Mouse (Mus musculus) liver, postnatal 0 days (tissue): ENCODE data around the gene Mpv17l2. TPM values are rescaled to one million over a fixed set of nuclear protein-coding genes. Genes with fewer than 3 reads are reported as not detected.

Experiments used
- ATAC-seq: fragments of 200-750 bp; cut with Nextera tagmentation; 2 replicates; pipeline ENCODE4 v1.8.0; 2017; ENCODE audit warnings: mild to moderate bottlenecking, moderate library complexity
- DNase-seq: peaks from one replicate; pipeline ENCODE4 v3.0.0-alpha.2; 2016
- H3K27ac ChIP-seq: fragments of 300-500 bp; sonication (generic); 2 replicates; pipeline ENCODE4 v1.5.1; 2014; ENCODE audit warnings: antibody characterized with exemption, moderate library complexity, mild to moderate bottlenecking, low read depth
- H3K27me3 ChIP-seq: fragments of 300-500 bp; sonication (generic); 2 replicates; pipeline ENCODE4 v1.6.1; 2014; ENCODE audit warnings: low read length, control low read depth, mixed read lengths; ENCODE audit not compliant: insufficient read depth
- H3K36me3 ChIP-seq: fragments of 300-500 bp; sonication (generic); replicated peaks from 2 replicates; pipeline ENCODE4 v1.6.1; 2014; ENCODE audit warnings: mild to moderate bottlenecking, control low read depth, low read length, moderate library complexity, mixed read lengths; ENCODE audit not compliant: insufficient read depth
- H3K4me1 ChIP-seq: fragments of 300-500 bp; sonication (generic); 2 replicates; pipeline ENCODE4 v1.6.1; 2014; ENCODE audit warnings: antibody characterized with exemption, mild to moderate bottlenecking, control low read depth; ENCODE audit not compliant: insufficient read depth
- H3K4me2 ChIP-seq: fragments of 300-500 bp; sonication (generic); 2 replicates; pipeline ENCODE4 v1.6.1; 2014; ENCODE audit warnings: low read depth, mild to moderate bottlenecking, low read length, moderate library complexity, mixed read lengths
- H3K4me3 ChIP-seq: fragments of 300-500 bp; sonication (generic); 2 replicates; pipeline ENCODE4 v1.5.1; 2014; ENCODE audit warnings: low read depth, low read length
- H3K9ac ChIP-seq: fragments of 300-500 bp; sonication (generic); replicated peaks from 2 replicates; pipeline ENCODE4 v1.6.1; 2014; ENCODE audit warnings: mild to moderate bottlenecking, moderate library complexity
- H3K9me3 ChIP-seq: fragments of 300-500 bp; sonication (generic); 2 replicates; pipeline ENCODE4 v1.6.1; 2016; ENCODE audit warnings: mild to moderate bottlenecking, control low read depth, low read length, mixed read lengths
- CTCF ChIP-seq: sonication (generic); IDR thresholded peaks from 2 replicates; pipeline ENCODE4 v1.5.1; 2016; ENCODE audit warnings: antibody characterized with exemption, low read depth
- EP300 ChIP-seq: IDR thresholded peaks from 2 replicates; pipeline ENCODE4 v1.6.1; 2016; ENCODE audit warnings: antibody characterized with exemption, low read depth, mild to moderate bottlenecking
- WGBS: fragments of 180-500 bp; shearing (Covaris S2); extraction: QIAGEN DNeasy Blood & Tissue Kit; methylation state at CpG from one replicate; pipeline ENCODE4 v1.1.7; 2014; ENCODE audit not compliant: insufficient replicate concordance; 5-methylcytosine and 5-hydroxymethylcytosine counted together
- polyA plus RNA-seq: library from polyadenylated mRNA; unstranded; fragments of >200 nt; fragmentation: Nextera tagmentation; extraction: Ambion mirVana; gene quantifications from 2 replicates; pipeline ENCODE4 v1.2.1, GENCODE M21; 2015

Mpv17l2 gene
- polyA plus RNA-seq, 1 experiment from 2014 or later: 36.3 TPM

DNA sequence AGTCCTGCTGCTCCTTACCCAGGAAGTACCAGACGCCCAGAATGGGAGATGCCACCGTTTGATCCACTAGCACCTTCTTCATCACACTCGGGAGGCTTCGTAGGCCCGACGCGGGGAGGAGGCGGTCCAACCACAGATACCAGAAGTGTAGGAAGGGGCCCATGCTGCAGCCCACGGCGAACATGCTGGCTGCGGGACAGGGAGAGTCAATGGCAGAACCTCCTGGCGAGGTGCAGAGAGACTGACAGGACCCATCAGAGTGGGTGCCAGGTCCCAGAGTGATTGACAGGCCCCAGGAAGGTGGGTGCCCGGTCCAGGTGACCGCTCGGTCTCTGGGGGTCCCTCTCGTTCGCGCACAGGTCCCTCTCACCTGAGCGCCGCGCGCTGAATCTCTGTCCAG lies 396 bp downstream of the Mpv17l2 start:
- DNase-seq (no peak), ATAC-seq (peak; percentile 1; the same call in 1 of the 2 replicates)
- Histone ChIP-seq H3K4me1 (peaks cover 60% of the 10 kb centered on the region), H3K27ac (peak overlapping the region; percentile 89), H3K4me2 (peak overlapping the region; percentile 90), H3K4me3 (peak overlapping the region; percentile 68), H3K9me3 (no peaks in the 10 kb centered on the region), H3K36me3 (peaks cover 11% of the 10 kb centered on the region), H3K27me3 (no peaks in the 10 kb centered on the region), H3K9ac (peak overlapping the region; percentile 77)
- TF ChIP-seq CTCF (no peak), EP300 (no peak)
- WGBS: 1% methylated on average over 22 of the region's 22 CpGs

DNA sequence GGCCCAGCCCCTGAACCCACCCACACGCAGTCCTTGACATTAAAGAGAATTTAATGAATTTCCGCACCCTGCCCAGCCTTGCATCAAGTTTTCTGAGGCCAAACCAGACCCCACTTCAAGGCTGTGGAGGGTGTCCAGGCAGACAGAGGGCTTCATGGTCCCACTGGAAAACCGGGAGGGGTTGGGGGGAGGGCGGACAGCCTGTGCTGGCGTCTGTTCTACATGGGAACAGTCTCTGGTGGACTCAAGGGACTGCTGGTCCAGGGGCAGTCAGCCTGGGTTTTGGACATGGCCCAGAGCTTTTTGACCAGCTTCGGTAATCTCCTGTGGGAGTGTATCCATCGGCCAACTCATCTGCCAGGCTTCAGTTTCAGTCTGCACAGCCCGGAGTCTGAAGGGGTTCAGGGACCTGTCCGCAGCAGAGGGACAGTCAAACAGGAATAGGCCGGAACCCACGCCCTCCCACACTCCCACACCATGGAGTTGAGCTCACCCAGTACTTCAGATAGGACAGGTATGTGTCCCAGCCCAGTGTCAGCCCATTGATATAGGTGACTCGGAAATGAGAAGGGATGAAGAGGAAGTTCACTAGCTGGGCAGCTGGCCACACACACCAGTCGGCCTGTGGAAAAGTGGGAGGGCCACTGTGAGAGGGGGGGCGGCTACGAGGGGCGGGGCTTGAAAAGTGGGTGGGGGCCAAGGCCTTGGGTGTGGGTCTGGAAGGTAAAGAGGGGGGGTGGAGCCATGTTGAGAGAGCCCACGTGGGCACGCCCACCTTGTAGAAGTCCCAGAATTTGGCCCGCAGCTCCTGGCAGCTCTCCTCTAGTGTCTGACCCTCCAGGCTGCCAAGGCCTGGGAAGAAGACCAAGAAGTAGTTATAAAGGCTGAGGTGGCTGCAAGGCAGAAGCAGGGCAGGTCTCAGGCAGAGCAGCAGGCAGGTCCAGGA lies 1.9 kb downstream of the Mpv17l2 start:
- Histone ChIP-seq H3K4me1 (peaks cover 53% of the 10 kb centered on the region), H3K9me3 (no peaks in the 10 kb centered on the region), H3K27ac (no peak overlapping the region), H3K9ac (no peak overlapping the region), H3K4me3 (no peak overlapping the region), H3K36me3 (peaks cover 11% of the 10 kb centered on the region), H3K27me3 (no peaks in the 10 kb centered on the region), H3K4me2 (peak overlapping the region; percentile 90; the same call in 1 of the 2 replicates)
- no peak for TF ChIP-seq EP300
- TF ChIP-seq CTCF: no peak
- WGBS: 71% methylated on average over 19 of the region's 19 CpGs
- DNase-seq (no peak), ATAC-seq (no peak)

DNA sequence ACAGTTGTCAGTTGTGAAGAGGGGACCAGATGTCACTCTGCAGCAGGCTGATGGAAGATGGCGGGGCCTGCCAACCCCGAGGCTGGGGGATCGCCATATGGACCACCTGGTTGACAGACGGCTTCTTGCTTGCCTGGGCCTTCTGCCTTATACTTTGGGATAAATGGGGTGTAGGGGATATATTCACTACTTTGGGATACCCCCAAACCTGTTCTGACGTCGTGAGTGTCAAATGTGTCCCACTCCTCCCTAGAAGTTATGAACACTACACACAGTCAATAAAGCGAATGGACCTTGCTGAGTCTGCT lies 2.5 kb downstream of the Mpv17l2 start:
- Histone ChIP-seq H3K27ac (no peak overlapping the region), H3K4me2 (no peak overlapping the region), H3K9me3 (no peaks in the 10 kb centered on the region), H3K4me1 (peaks cover 54% of the 10 kb centered on the region), H3K9ac (no peak overlapping the region), H3K4me3 (no peak overlapping the region), H3K36me3 (peaks cover 11% of the 10 kb centered on the region), H3K27me3 (no peaks in the 10 kb centered on the region)
- TF ChIP-seq EP300 (no peak), CTCF (no peak)
- ATAC-seq: no peak
- no peak for DNase-seq
- WGBS: 87% methylated on average over 7 of the region's 7 CpGs

DNA sequence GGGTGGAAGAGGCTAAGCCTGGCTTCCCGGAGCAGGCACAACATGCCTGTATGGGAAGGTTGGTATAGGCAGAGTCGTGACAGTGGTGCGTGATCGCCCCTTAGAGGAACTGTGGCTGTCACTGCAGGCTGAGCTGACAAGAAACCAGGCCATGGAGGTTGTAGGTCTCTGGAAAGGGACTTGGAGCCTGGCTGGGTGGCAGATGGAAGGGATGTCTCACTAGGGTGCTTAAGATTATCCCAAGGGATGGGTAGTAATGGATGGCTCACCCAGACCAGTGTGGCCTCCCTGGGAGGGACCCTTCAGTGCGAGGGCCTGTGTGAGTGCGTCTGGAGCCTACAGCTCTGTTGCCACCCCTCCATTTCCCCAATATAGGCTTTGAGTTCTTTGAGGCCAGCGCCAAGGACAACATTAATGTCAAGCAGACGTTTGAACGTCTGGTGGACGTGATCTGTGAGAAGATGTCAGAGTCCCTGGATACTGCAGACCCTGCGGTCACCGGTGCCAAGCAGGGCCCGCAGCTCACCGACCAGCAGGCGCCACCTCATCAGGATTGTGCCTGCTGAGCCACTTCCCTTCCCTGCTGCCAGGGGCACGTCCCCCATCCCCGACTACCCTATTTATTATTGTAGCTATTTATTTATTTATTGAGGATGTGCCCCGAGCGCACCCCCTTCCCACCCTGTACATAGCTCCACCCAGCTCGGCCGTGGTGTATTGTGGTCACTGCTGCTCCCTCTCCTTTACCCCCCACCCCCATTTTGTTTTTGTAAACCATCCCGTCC lies 3.0 kb downstream of the Mpv17l2 start:
- DNase-seq: no peak
- Histone ChIP-seq H3K27ac (no peak overlapping the region), H3K4me1 (peaks cover 54% of the 10 kb centered on the region)

DNA sequence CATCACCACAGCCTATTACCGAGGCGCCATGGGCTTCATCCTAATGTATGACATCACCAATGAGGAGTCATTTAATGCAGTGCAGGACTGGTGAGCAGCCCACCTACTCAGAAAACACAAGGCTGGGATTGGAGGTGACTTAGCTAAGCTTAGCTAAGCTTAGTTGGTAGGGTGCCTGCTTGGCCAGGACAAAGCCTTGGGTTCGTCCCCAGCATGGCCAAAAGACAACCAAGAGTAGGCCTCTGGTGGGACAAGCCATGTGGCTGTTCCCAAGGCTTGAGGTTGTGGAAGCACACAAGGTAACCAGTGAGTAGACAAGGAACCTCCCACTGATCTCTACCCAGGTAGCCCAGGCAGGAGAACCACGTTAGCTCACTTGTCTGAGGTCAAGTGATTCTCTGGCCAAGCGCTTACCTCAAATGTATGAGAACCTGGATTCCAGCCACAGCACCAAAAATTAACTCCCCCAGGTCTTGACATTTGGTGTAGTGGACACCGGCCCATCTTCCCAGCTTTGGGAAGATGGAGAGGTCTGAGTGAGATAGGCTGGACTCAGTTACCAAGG lies 4.2 kb downstream of the Mpv17l2 start:
- H3K4me1 ChIP-seq: peaks cover 44% of the 10 kb centered on the region
- no peak for TF ChIP-seq CTCF
- no peak for TF ChIP-seq EP300

More for the DNA sequence above, 3.0 kb downstream of the Mpv17l2 start:
- Histone ChIP-seq H3K27me3 (no peaks in the 10 kb centered on the region), H3K9me3 (no peaks in the 10 kb centered on the region), H3K9ac (no peak overlapping the region), H3K36me3 (peaks cover 11% of the 10 kb centered on the region), H3K4me2 (no peak overlapping the region), H3K4me3 (no peak overlapping the region)
- ATAC-seq: no peak
- TF ChIP-seq EP300 (no peak), CTCF (peak; percentile 75)
- 78% methylated on average over 22 of the region's 22 CpGs for WGBS

More for the DNA sequence above, 4.2 kb downstream of the Mpv17l2 start:
- Histone ChIP-seq H3K4me2 (no peak overlapping the region), H3K27me3 (no peaks in the 10 kb centered on the region), H3K27ac (no peak overlapping the region), H3K4me3 (no peak overlapping the region), H3K9ac (no peak overlapping the region), H3K9me3 (no peaks in the 10 kb centered on the region), H3K36me3 (peaks cover 11% of the 10 kb centered on the region)
- ATAC-seq (no peak), DNase-seq (no peak)
- 88% methylated on average over 6 of the region's 6 CpGs for WGBS
